ENCODE assay signal across 9 mouse cellular contexts in genomic region chr10:69398197-69398762, GRCm38 (mm10). TPM values are rescaled to one million over a fixed set of nuclear protein-coding genes. Genes with fewer than 3 reads are reported as not detected.
DNase-seq lines count a peak whose midpoint lies in the region; ATAC-seq and TF ChIP-seq lines count a peak whose summit lies in the region.
"Had no signal": no experiment of that assay in that cellular context is flagged by ENCODE, and none has a peak within 500 bp of the region (broad histone marks: within the 10 kb centered on the region; RNA-seq: fewer than 3 reads in every experiment).

No protein-coding gene starts in this region.

- WGBS in lung, adult 2 months: 2% methylated on average over 26 of the region's 26 CpGs
- under 1% methylated on average over 26 of the region's 26 CpGs for WGBS in embryonic facial prominence, embryonic 13.5 days
- WGBS in hindbrain, embryonic 15.5 days: 1% methylated on average over 26 of the region's 26 CpGs
- WGBS in liver, postnatal 0 days (ENCODE audit: insufficient replicate concordance): 1% methylated on average over 26 of the region's 26 CpGs

- no peaks in the 10 kb centered on the region for H3K36me3 ChIP-seq in embryonic facial prominence, embryonic 13.5 days
- H3K36me3 ChIP-seq in hindbrain, embryonic 15.5 days: no peaks in the 10 kb centered on the region
- H3K36me3 ChIP-seq in liver, postnatal 0 days (replicated peaks; ENCODE audit: insufficient read depth, low read length): no peaks in the 10 kb centered on the region

- peak; percentile 16; the same call in 1 of the 2 replicates for ATAC-seq in embryonic facial prominence, embryonic 13.5 days (ENCODE audit: insufficient number of reproducible peaks, insufficient read depth, low FRiP score, low TSS enrichment, low read depth)
- peak; percentile 30; the same call in 1 of the 2 replicates for ATAC-seq in hindbrain, embryonic 15.5 days (ENCODE audit: low FRiP score, low read depth)
- ATAC-seq in liver, postnatal 0 days: no peak
- ATAC-seq in inflammation-experienced regulatory T-cells, adult 6 months: no peak

- no peak for TF ChIP-seq POLR2A in lung, adult 2 months (IDR thresholded peaks at IDR 0.05; ENCODE audit: borderline replicate concordance, extremely low read depth, low read depth, low read length)

- no peaks in the 10 kb centered on the region; the same call in 1 of the 2 replicates for H3K4me1 ChIP-seq in lung, adult 2 months (ENCODE audit: control insufficient read depth, insufficient read depth, low read length)
- H3K4me1 ChIP-seq in embryonic facial prominence, embryonic 13.5 days: peaks cover 24% of the 10 kb centered on the region
- H3K4me1 ChIP-seq in hindbrain, embryonic 15.5 days (replicated peaks): peaks cover 28% of the 10 kb centered on the region
- peaks cover 4% of the 10 kb centered on the region for H3K4me1 ChIP-seq in liver, postnatal 0 days (ENCODE audit: insufficient read depth)

- intact Hi-C loops in left cerebral cortex, postnatal 4 days (cut with DNase I): no loop called here

- DNase-seq in lung, adult 2 months: no peak
- no peak for DNase-seq in lung, postnatal 36 days
- peak; percentile 18 for DNase-seq in liver, postnatal 0 days
- DNase-seq in spleen, postnatal 14 days (ENCODE audit: low spot score in 2 of 2): no peak
- no peak for DNase-seq in left cerebral cortex, postnatal 4 days

- peak overlapping the region; percentile 1 for H3K4me3 ChIP-seq in lung, adult 2 months (replicated peaks; ENCODE audit: extremely low read depth, low read depth, low read length)
- H3K4me3 ChIP-seq in embryonic facial prominence, embryonic 13.5 days: peak overlapping the region; percentile 66
- peak overlapping the region; percentile 76 for H3K4me3 ChIP-seq in hindbrain, embryonic 15.5 days
- peak overlapping the region; percentile 56 for H3K4me3 ChIP-seq in liver, postnatal 0 days (ENCODE audit: low read depth, low read length)

- no peak for TF ChIP-seq CTCF in lung, adult 2 months (IDR thresholded peaks at IDR 0.05; ENCODE audit: insufficient read depth, low read length)
- no peak for TF ChIP-seq CTCF in liver, postnatal 0 days (IDR thresholded peaks at IDR 0.05; ENCODE audit: low read depth)

- no peak overlapping the region for H3K27ac ChIP-seq in embryonic facial prominence, embryonic 13.5 days
- H3K27ac ChIP-seq in hindbrain, embryonic 15.5 days (replicated peaks): no peak overlapping the region
- H3K27ac ChIP-seq in liver, postnatal 0 days (ENCODE audit: low read depth): no peak overlapping the region
- H3K27ac ChIP-seq: macrophage had no signal

- H3K9me3 ChIP-seq in embryonic facial prominence, embryonic 13.5 days: no peaks in the 10 kb centered on the region
- H3K9me3 ChIP-seq in hindbrain, embryonic 15.5 days: no peaks in the 10 kb centered on the region
- H3K9me3 ChIP-seq in liver, postnatal 0 days (ENCODE audit: low read length): no peaks in the 10 kb centered on the region

- peak overlapping the region; percentile 100 for H3K4me2 ChIP-seq in embryonic facial prominence, embryonic 13.5 days
- H3K4me2 ChIP-seq in hindbrain, embryonic 15.5 days: peak overlapping the region; percentile 100
- peak overlapping the region; percentile 90 for H3K4me2 ChIP-seq in liver, postnatal 0 days (ENCODE audit: low read depth, low read length)

- H3K9ac ChIP-seq in embryonic facial prominence, embryonic 13.5 days: peak overlapping the region; percentile 71
- peak overlapping the region; percentile 46 for H3K9ac ChIP-seq in hindbrain, embryonic 15.5 days
- H3K9ac ChIP-seq in liver, postnatal 0 days (replicated peaks): peak overlapping the region; percentile 57; the same call in 1 of the 2 replicates

- no peak for TF ChIP-seq EP300 in liver, postnatal 0 days (IDR thresholded peaks at IDR 0.05; ENCODE audit: low read depth)

- peaks cover 62% of the 10 kb centered on the region for H3K27me3 ChIP-seq in embryonic facial prominence, embryonic 13.5 days
- peaks cover 39% of the 10 kb centered on the region for H3K27me3 ChIP-seq in hindbrain, embryonic 15.5 days
- H3K27me3 ChIP-seq in liver, postnatal 0 days (ENCODE audit: insufficient read depth, low read length): peaks cover 33% of the 10 kb centered on the region

RNA-seq across cellular contexts. Expression of gene Ank3, which starts 0.3 kb away (rescaled TPM):
- 19.2 and 23.3 TPM in 2 replicates for polyA plus RNA-seq in lung, adult 2 months (2012; rRNA removed)
- polyA plus RNA-seq in embryonic facial prominence, embryonic 13.5 days (2015; fragmentation: Nextera tagmentation; extraction: Ambion mirVana): 30.3 and 32.3 TPM in 2 replicates
- polyA plus RNA-seq in hindbrain, embryonic 15.5 days (2015; fragmentation: Nextera tagmentation; extraction: Ambion mirVana): 76.6 and 86.4 TPM in 2 replicates
- 7.1 and 7.6 TPM in 2 replicates for polyA plus RNA-seq in liver, postnatal 0 days (2015; fragmentation: Nextera tagmentation; extraction: Ambion mirVana)
- under 1 TPM in 2 of 3 experiments, not detected in 1; 0.58 to 0.98 TPM for polyA plus RNA-seq in inflammation-experienced regulatory T-cells, adult 6 months (2017; shearing (Covaris generic))
- total RNA-seq in left cerebral cortex, postnatal 4 days (2021): 100 to 1,000 TPM; 573 to 576 TPM
- polyA plus RNA-seq: macrophage had no signal

RNA-seq across cellular contexts. Expression of gene Cdk1, which starts 45.5 kb away (rescaled TPM):
- 2.9 and 5.8 TPM in 2 replicates for polyA plus RNA-seq in lung, adult 2 months (2012; rRNA removed)
- 399 and 458 TPM in 2 replicates for polyA plus RNA-seq in embryonic facial prominence, embryonic 13.5 days (2015; fragmentation: Nextera tagmentation; extraction: Ambion mirVana)
- polyA plus RNA-seq in hindbrain, embryonic 15.5 days (2015; fragmentation: Nextera tagmentation; extraction: Ambion mirVana): 77.9 and 99.6 TPM in 2 replicates
- 153 and 171 TPM in 2 replicates for polyA plus RNA-seq in liver, postnatal 0 days (2015; fragmentation: Nextera tagmentation; extraction: Ambion mirVana)
- 100 to 1,000 TPM in 1 of 3 experiments, 10 to 100 TPM in 2; 10.6 to 131 (median 15.8) TPM for polyA plus RNA-seq in inflammation-experienced regulatory T-cells, adult 6 months (2017; shearing (Covaris generic))
- total RNA-seq in left cerebral cortex, postnatal 4 days (2021): 10 to 100 TPM; 14.8 to 15.1 TPM

Comparison
In these comparisons a context has a peak if more than half of its experiments do, and no peak if none do; other contexts are left out.
1. H3K4me3 ChIP-seq: peak in every context shown above with its lines; median percentile 76 in hindbrain, embryonic 15.5 days; 66 in embryonic facial prominence, embryonic 13.5 days; 56 in liver, postnatal 0 days; 1 in lung, adult 2 months.
2. ATAC-seq: peak in embryonic facial prominence, embryonic 13.5 days (single experiment) and hindbrain, embryonic 15.5 days (single experiment); none in liver, postnatal 0 days (single experiment) and inflammation-experienced regulatory T-cells, adult 6 months (single experiment).
3. Peak in every context shown above with its lines, with median percentiles within 50 percentile points of each other: H3K4me2 ChIP-seq and H3K9ac ChIP-seq.